Mouse (Mus musculus) midbrain, postnatal 0 days (tissue): ENCODE measurements around the gene Tekt5. TPM values are rescaled to one million over a fixed set of nuclear protein-coding genes. Genes with fewer than 3 reads are reported as not detected.

Source experiments
- ATAC-seq: fragments of 200-750 bp; cut with Nextera tagmentation; 2 replicates; pipeline ENCODE4 v1.8.0; 2017; ENCODE audit warnings: moderate number of reproducible peaks, mild to moderate bottlenecking, moderate TSS enrichment, moderate library complexity; ENCODE audit not compliant: low FRiP score
- DNase-seq: peaks from one replicate; pipeline ENCODE4 v3.0.0-alpha.2; 2015; ENCODE audit warnings: low spot score
- H3K27ac ChIP-seq: fragments of 300-500 bp; sonication (generic); 2 replicates; pipeline ENCODE4 v1.5.1; 2014; ENCODE audit warnings: low read depth, mild to moderate bottlenecking, low read length, mixed read lengths
- H3K27me3 ChIP-seq: fragments of 300-500 bp; sonication (generic); 2 replicates; pipeline ENCODE4 v1.6.1; 2014; ENCODE audit warnings: low read length, control low read depth, mixed read lengths; ENCODE audit not compliant: insufficient read depth
- H3K36me3 ChIP-seq: fragments of 300-500 bp; sonication (generic); 2 replicates; pipeline ENCODE4 v1.6.1; 2014; ENCODE audit warnings: low read length, control low read depth, mixed read lengths; ENCODE audit not compliant: insufficient read depth
- H3K4me1 ChIP-seq: fragments of 300-500 bp; sonication (generic); 2 replicates; pipeline ENCODE4 v1.6.1; 2014; ENCODE audit warnings: mild to moderate bottlenecking, control low read depth, antibody characterized with exemption, low read length, mixed read lengths; ENCODE audit not compliant: insufficient read depth
- H3K4me2 ChIP-seq: fragments of 300-500 bp; sonication (generic); 2 replicates; pipeline ENCODE4 v1.6.1; 2014; ENCODE audit warnings: low read depth, mild to moderate bottlenecking, low read length, mixed read lengths; ENCODE audit not compliant: poor library complexity, severe bottlenecking
- H3K4me3 ChIP-seq: fragments of 300-500 bp; sonication (generic); 2 replicates; pipeline ENCODE4 v1.5.1; 2014; ENCODE audit warnings: low read depth, mild to moderate bottlenecking, low read length, moderate library complexity
- H3K9ac ChIP-seq: fragments of 300-500 bp; sonication (generic); replicated peaks from 2 replicates; pipeline ENCODE4 v1.6.1; 2014; ENCODE audit warnings: mild to moderate bottlenecking, low read length, moderate library complexity, mixed read lengths; ENCODE audit not compliant: poor library complexity, severe bottlenecking
- H3K9me3 ChIP-seq: fragments of 300-500 bp; sonication (generic); 2 replicates; pipeline ENCODE4 v1.6.1; 2016; ENCODE audit warnings: low read length, control low read depth
- CTCF ChIP-seq: IDR thresholded peaks from 2 replicates; pipeline ENCODE4 v1.5.1; 2016; ENCODE audit warnings: antibody characterized with exemption, mild to moderate bottlenecking
- WGBS: fragments of 180-500 bp; shearing (Covaris S2); extraction: QIAGEN DNeasy Blood & Tissue Kit; methylation state at CpG from one replicate; pipeline ENCODE4 v1.1.7; 2014; 5-methylcytosine and 5-hydroxymethylcytosine counted together
- polyA plus RNA-seq: library from polyadenylated mRNA; unstranded; fragments of >200 nt; fragmentation: Nextera tagmentation; extraction: Ambion mirVana; gene quantifications from 2 replicates; pipeline ENCODE4 v1.2.1, GENCODE M21; 2015
- total RNA-seq: library from RNA; depleted of rRNA; stranded (reverse); fragments of >200 nt; gene quantifications from 2 replicates; pipeline ENCODE4 v1.2.3, GENCODE M21; 2014

The Tekt5 gene
- total and polyA plus RNA-seq, 2 experiments from 2014 or later, result 11.2 to 29.3 TPM

- Histone ChIP-seq H3K4me2 (no peak overlapping the region), H3K4me1 (no peaks in the 10 kb centered on the region), H3K27me3 (no peaks in the 10 kb centered on the region), H3K27ac (no peak overlapping the region), H3K9me3 (no peaks in the 10 kb centered on the region), H3K4me3 (no peak overlapping the region), H3K9ac (no peak overlapping the region), H3K36me3 (no peaks in the 10 kb centered on the region)
- ATAC-seq (no peak), DNase-seq (no peak)
- WGBS, result 87% methylated on average over 6 of the region's 6 CpGs
- no peak for TF ChIP-seq CTCF
Observed at GRCm38 (mm10) chr16:10388634-10389365, 6.5 kb downstream of the Tekt5 start.

- ATAC-seq (no peak), DNase-seq (no peak)
- no peaks in the 10 kb centered on the region for H3K9me3 ChIP-seq
- no peak overlapping the region for H3K27ac ChIP-seq
- no peak overlapping the region for H3K4me3 ChIP-seq
- no peak for TF ChIP-seq CTCF
- no peak overlapping the region for H3K4me2 ChIP-seq
- no peaks in the 10 kb centered on the region for H3K27me3 ChIP-seq
- 81% methylated on average over 12 of the region's 12 CpGs for WGBS
- H3K9ac ChIP-seq, result no peak overlapping the region
- H3K4me1 ChIP-seq, result no peaks in the 10 kb centered on the region
- no peaks in the 10 kb centered on the region for H3K36me3 ChIP-seq
Observed at GRCm38 (mm10) chr16:10385261-10385660, 10.0 kb downstream of the Tekt5 start.

GRCm38 (mm10) chr16:10384544-10384943 is 10.7 kb downstream of the Tekt5 start:
- no peak for TF ChIP-seq CTCF
- no peak for DNase-seq
- 78% methylated on average over 3 of the region's 3 CpGs for WGBS

GRCm38 (mm10) chr16:10384060-10384497 is 11.2 kb downstream of the Tekt5 start:
- Histone ChIP-seq H3K27me3 (no peaks in the 10 kb centered on the region), H3K27ac (no peak overlapping the region), H3K4me3 (no peak overlapping the region), H3K4me2 (no peak overlapping the region), H3K4me1 (no peaks in the 10 kb centered on the region), H3K9ac (no peak overlapping the region), H3K9me3 (no peaks in the 10 kb centered on the region), H3K36me3 (no peaks in the 10 kb centered on the region)
- TF ChIP-seq CTCF, result no peak
- ATAC-seq (no peak), DNase-seq (no peak)
- 40% methylated on average over 8 of the region's 8 CpGs for WGBS

More at GRCm38 (mm10) chr16:10384544-10384943, 10.7 kb downstream of the Tekt5 start:
- Histone ChIP-seq H3K4me3 (no peak overlapping the region), H3K4me1 (no peaks in the 10 kb centered on the region), H3K9ac (no peak overlapping the region), H3K9me3 (no peaks in the 10 kb centered on the region), H3K27ac (no peak overlapping the region), H3K36me3 (no peaks in the 10 kb centered on the region), H3K4me2 (no peak overlapping the region), H3K27me3 (no peaks in the 10 kb centered on the region)
- no peak for ATAC-seq

- H3K4me2 ChIP-seq, result no peak overlapping the region
- no peak overlapping the region for H3K4me3 ChIP-seq
- H3K27me3 ChIP-seq, result no peaks in the 10 kb centered on the region
- ATAC-seq, result no peak
- H3K4me1 ChIP-seq, result no peaks in the 10 kb centered on the region
- H3K9ac ChIP-seq, result no peak overlapping the region
- no peak overlapping the region for H3K27ac ChIP-seq
- no peaks in the 10 kb centered on the region for H3K36me3 ChIP-seq
- no peak for DNase-seq
- H3K9me3 ChIP-seq, result no peaks in the 10 kb centered on the region
- WGBS, result 69% methylated on average over 2 of the region's 2 CpGs
- no peak for TF ChIP-seq CTCF
Observed at GRCm38 (mm10) chr16:10379531-10379930, 15.8 kb downstream of the Tekt5 start.

GRCm38 (mm10) chr16:10377286-10377685 is 18.0 kb downstream of the Tekt5 start:
- ATAC-seq, result no peak
- no peak overlapping the region for H3K27ac ChIP-seq
- no peak for DNase-seq
- no peaks in the 10 kb centered on the region for H3K4me1 ChIP-seq
- no peak overlapping the region for H3K4me2 ChIP-seq
- H3K36me3 ChIP-seq, result no peaks in the 10 kb centered on the region
- TF ChIP-seq CTCF, result no peak
- H3K9ac ChIP-seq, result no peak overlapping the region
- 67% methylated on average over 1 of the region's 1 CpGs for WGBS
- H3K4me3 ChIP-seq, result no peak overlapping the region
- H3K9me3 ChIP-seq, result no peaks in the 10 kb centered on the region
- H3K27me3 ChIP-seq, result no peaks in the 10 kb centered on the region
